Mouse (Mus musculus): ENCODE data around the gene Man1c1. TPM values are rescaled to one million over a fixed set of nuclear protein-coding genes. Genes with fewer than 3 reads are reported as not detected.

The Man1c1 gene
- polyA plus RNA-seq, 1 experiment from 2014 or later: 5.3 TPM

GRCm38 (mm10) chr4:134645042-134645948 is 58.8 kb downstream of the Man1c1 start:
- H3K4me3 ChIP-seq (ENCODE audit: low read depth, low read length): no peak overlapping the region
- ATAC-seq (ENCODE audit: low FRiP score) (no peak), DNase-seq (ENCODE audit: low spot score) (no peak)
- no peak overlapping the region for H3K4me2 ChIP-seq (replicated peaks; ENCODE audit: low read depth, low read length)
- no peak overlapping the region for H3K9ac ChIP-seq (ENCODE audit: low read depth, low read length)
- no peaks in the 10 kb centered on the region for H3K27me3 ChIP-seq (ENCODE audit: control insufficient read depth, insufficient read depth, low read length)
- no peaks in the 10 kb centered on the region for H3K36me3 ChIP-seq (ENCODE audit: control insufficient read depth, insufficient read depth, low read length)
- H3K4me1 ChIP-seq (replicated peaks; ENCODE audit: control insufficient read depth, insufficient read depth, low read length): no peaks in the 10 kb centered on the region
- no peak overlapping the region for H3K27ac ChIP-seq (ENCODE audit: low read depth, low read length)
- 89% methylated on average over 21 of the region's 21 CpGs for WGBS
- no peaks in the 10 kb centered on the region for H3K9me3 ChIP-seq (ENCODE audit: control insufficient read depth, low read length)

GRCm38 (mm10) chr4:134644410-134644809 is 59.7 kb downstream of the Man1c1 start:
- DNase-seq (ENCODE audit: low spot score) (no peak), ATAC-seq (ENCODE audit: low FRiP score) (no peak)
- H3K4me1 ChIP-seq (replicated peaks; ENCODE audit: control insufficient read depth, insufficient read depth, low read length): no peaks in the 10 kb centered on the region
- H3K27me3 ChIP-seq (ENCODE audit: control insufficient read depth, insufficient read depth, low read length): no peaks in the 10 kb centered on the region
- WGBS: 90% methylated on average over 6 of the region's 6 CpGs
- no peak overlapping the region for H3K4me2 ChIP-seq (replicated peaks; ENCODE audit: low read depth, low read length)
- H3K9me3 ChIP-seq (ENCODE audit: control insufficient read depth, low read length): no peaks in the 10 kb centered on the region
- no peaks in the 10 kb centered on the region for H3K36me3 ChIP-seq (ENCODE audit: control insufficient read depth, insufficient read depth, low read length)
- H3K4me3 ChIP-seq (ENCODE audit: low read depth, low read length): no peak overlapping the region
- no peak overlapping the region for H3K9ac ChIP-seq (ENCODE audit: low read depth, low read length)
- H3K27ac ChIP-seq (ENCODE audit: low read depth, low read length): no peak overlapping the region

GRCm38 (mm10) chr4:134641711-134642516 is 62.2 kb downstream of the Man1c1 start:
- H3K27ac ChIP-seq (ENCODE audit: low read depth, low read length): no peak overlapping the region
- no peak overlapping the region for H3K4me2 ChIP-seq (replicated peaks; ENCODE audit: low read depth, low read length)
- no peak overlapping the region for H3K9ac ChIP-seq (ENCODE audit: low read depth, low read length)
- H3K27me3 ChIP-seq (ENCODE audit: control insufficient read depth, insufficient read depth, low read length): no peaks in the 10 kb centered on the region
- WGBS: 87% methylated on average over 30 of the region's 30 CpGs
- DNase-seq (ENCODE audit: low spot score) (no peak), ATAC-seq (ENCODE audit: low FRiP score) (no peak)
- H3K4me1 ChIP-seq (replicated peaks; ENCODE audit: control insufficient read depth, insufficient read depth, low read length): no peaks in the 10 kb centered on the region
- H3K9me3 ChIP-seq (ENCODE audit: control insufficient read depth, low read length): no peaks in the 10 kb centered on the region
- no peak overlapping the region for H3K4me3 ChIP-seq (ENCODE audit: low read depth, low read length)
- H3K36me3 ChIP-seq (ENCODE audit: control insufficient read depth, insufficient read depth, low read length): no peaks in the 10 kb centered on the region

GRCm38 (mm10) chr4:134639325-134639724 is 64.8 kb downstream of the Man1c1 start:
- H3K4me2 ChIP-seq (replicated peaks; ENCODE audit: low read depth, low read length): no peak overlapping the region
- no peak overlapping the region for H3K9ac ChIP-seq (ENCODE audit: low read depth, low read length)
- no peak for ATAC-seq (ENCODE audit: low FRiP score)
- H3K4me1 ChIP-seq (replicated peaks; ENCODE audit: control insufficient read depth, insufficient read depth, low read length): 0 out of 2 replicates have a peak, but pooled peaks cover 2% of the 10 kb centered on the region
- H3K27ac ChIP-seq (ENCODE audit: low read depth, low read length): no peak overlapping the region
- no peaks in the 10 kb centered on the region for H3K27me3 ChIP-seq (ENCODE audit: control insufficient read depth, insufficient read depth, low read length)
- no peaks in the 10 kb centered on the region for H3K9me3 ChIP-seq (ENCODE audit: control insufficient read depth, low read length)
- no peak overlapping the region for H3K4me3 ChIP-seq (ENCODE audit: low read depth, low read length)
- H3K36me3 ChIP-seq (ENCODE audit: control insufficient read depth, insufficient read depth, low read length): no peaks in the 10 kb centered on the region
- no peak for DNase-seq (ENCODE audit: low spot score)
- WGBS: 85% methylated on average over 7 of the region's 7 CpGs

- H3K4me2 ChIP-seq (replicated peaks; ENCODE audit: low read depth, low read length): no peak overlapping the region
- no peak for DNase-seq (ENCODE audit: low spot score)
- H3K4me1 ChIP-seq (replicated peaks; ENCODE audit: control insufficient read depth, insufficient read depth, low read length): 0 out of 2 replicates have a peak, but pooled peaks cover 2% of the 10 kb centered on the region
- H3K4me3 ChIP-seq (ENCODE audit: low read depth, low read length): no peak overlapping the region
- ATAC-seq (ENCODE audit: low FRiP score): no peak
- no peaks in the 10 kb centered on the region for H3K9me3 ChIP-seq (ENCODE audit: control insufficient read depth, low read length)
- no peak overlapping the region for H3K27ac ChIP-seq (ENCODE audit: low read depth, low read length)
- no peaks in the 10 kb centered on the region for H3K36me3 ChIP-seq (ENCODE audit: control insufficient read depth, insufficient read depth, low read length)
- H3K9ac ChIP-seq (ENCODE audit: low read depth, low read length): no peak overlapping the region
- H3K27me3 ChIP-seq (ENCODE audit: control insufficient read depth, insufficient read depth, low read length): no peaks in the 10 kb centered on the region
- 75% methylated on average over 5 of the region's 5 CpGs for WGBS
These were observed 66.0 kb downstream of the Man1c1 start for GRCm38 (mm10) chr4:134638111-134638550.

GRCm38 (mm10) chr4:134636406-134636805 is 67.7 kb downstream of the Man1c1 start:
- no peak for ATAC-seq (ENCODE audit: low FRiP score)
- Histone ChIP-seq H3K27ac (ENCODE audit: low read depth, low read length) (no peak overlapping the region), H3K27me3 (ENCODE audit: control insufficient read depth, insufficient read depth, low read length) (no peaks in the 10 kb centered on the region), H3K9ac (ENCODE audit: low read depth, low read length) (no peak overlapping the region), H3K36me3 (ENCODE audit: control insufficient read depth, insufficient read depth, low read length) (no peaks in the 10 kb centered on the region), H3K4me3 (ENCODE audit: low read depth, low read length) (no peak overlapping the region), H3K4me1 (replicated peaks; ENCODE audit: control insufficient read depth, insufficient read depth, low read length) (peaks cover 6% of the 10 kb centered on the region), H3K9me3 (ENCODE audit: control insufficient read depth, low read length) (no peaks in the 10 kb centered on the region), H3K4me2 (replicated peaks; ENCODE audit: low read depth, low read length) (no peak overlapping the region)
- DNase-seq (ENCODE audit: low spot score): no peak
- WGBS: 51% methylated on average over 8 of the region's 8 CpGs

GRCm38 (mm10) chr4:134634001-134634400 is 70.1 kb downstream of the Man1c1 start:
- H3K4me3 ChIP-seq (ENCODE audit: low read depth, low read length): no peak overlapping the region
- 63% methylated on average over 13 of the region's 13 CpGs for WGBS
- H3K4me2 ChIP-seq (replicated peaks; ENCODE audit: low read depth, low read length): no peak overlapping the region
- H3K27me3 ChIP-seq (ENCODE audit: control insufficient read depth, insufficient read depth, low read length): no peaks in the 10 kb centered on the region
- no peaks in the 10 kb centered on the region for H3K9me3 ChIP-seq (ENCODE audit: control insufficient read depth, low read length)
- 0 out of 2 replicates have a peak overlapping the region, but pooled peaks have one; percentile 10 for H3K27ac ChIP-seq (ENCODE audit: low read depth, low read length)
- peak; percentile 22 for DNase-seq (ENCODE audit: low spot score)
- no peaks in the 10 kb centered on the region for H3K36me3 ChIP-seq (ENCODE audit: control insufficient read depth, insufficient read depth, low read length)
- H3K4me1 ChIP-seq (replicated peaks; ENCODE audit: control insufficient read depth, insufficient read depth, low read length): peaks cover 6% of the 10 kb centered on the region
- ATAC-seq (ENCODE audit: low FRiP score): no peak
- no peak overlapping the region for H3K9ac ChIP-seq (ENCODE audit: low read depth, low read length)

GRCm38 (mm10) chr4:134632131-134632711 is 71.9 kb downstream of the Man1c1 start:
- WGBS: 23% methylated on average over 13 of the region's 13 CpGs
- H3K9ac ChIP-seq (ENCODE audit: low read depth, low read length): 0 out of 2 replicates have a peak overlapping the region, but pooled peaks have one; percentile 15
- ATAC-seq (ENCODE audit: low FRiP score) (peak; percentile 45; the same call in 1 of the 2 replicates), DNase-seq (ENCODE audit: low spot score) (peak; percentile 47)
- H3K4me2 ChIP-seq (replicated peaks; ENCODE audit: low read depth, low read length): no peak overlapping the region
- no peaks in the 10 kb centered on the region for H3K9me3 ChIP-seq (ENCODE audit: control insufficient read depth, low read length)
- H3K36me3 ChIP-seq (ENCODE audit: control insufficient read depth, insufficient read depth, low read length): no peaks in the 10 kb centered on the region
- H3K27me3 ChIP-seq (ENCODE audit: control insufficient read depth, insufficient read depth, low read length): no peaks in the 10 kb centered on the region
- peaks cover 6% of the 10 kb centered on the region for H3K4me1 ChIP-seq (replicated peaks; ENCODE audit: control insufficient read depth, insufficient read depth, low read length)
- H3K4me3 ChIP-seq (ENCODE audit: low read depth, low read length): no peak overlapping the region
- peak overlapping the region; percentile 37 for H3K27ac ChIP-seq (ENCODE audit: low read depth, low read length)
